Mouse (Mus musculus) stomach, postnatal 0 days (tissue): Measurements from ENCODE around the gene Stk26. TPM values are rescaled to one million over a fixed set of nuclear protein-coding genes. Genes with fewer than 3 reads are reported as not detected.

Experiments used
- ATAC-seq: fragments of 200-750 bp; cut with Nextera tagmentation; 2 replicates; pipeline ENCODE4 v1.8.0; 2017; ENCODE audit not compliant: low FRiP score, low TSS enrichment
- DNase-seq: peaks from one replicate; pipeline ENCODE4 v3.0.0-alpha.2; 2016; ENCODE audit warnings: low spot score
- H3K27ac ChIP-seq: fragments of 300-500 bp; sonication (generic); replicated peaks from 2 replicates; pipeline ENCODE4 v1.5.1; 2014; ENCODE audit warnings: mild to moderate bottlenecking, control low read depth
- H3K27me3 ChIP-seq: fragments of 300-500 bp; sonication (generic); 2 replicates; pipeline ENCODE4 v1.6.1; 2014; ENCODE audit warnings: low read length; ENCODE audit not compliant: control insufficient read depth, insufficient read depth
- H3K36me3 ChIP-seq: fragments of 300-500 bp; sonication (generic); 2 replicates; pipeline ENCODE4 v1.6.1; 2014; ENCODE audit warnings: low read length, mixed read lengths; ENCODE audit not compliant: control insufficient read depth, insufficient read depth
- H3K4me1 ChIP-seq: fragments of 300-500 bp; sonication (generic); replicated peaks from 2 replicates; pipeline ENCODE4 v1.6.1; 2014; ENCODE audit warnings: antibody characterized with exemption; ENCODE audit not compliant: control insufficient read depth, insufficient read depth
- H3K4me2 ChIP-seq: fragments of 300-500 bp; sonication (generic); replicated peaks from 2 replicates; pipeline ENCODE4 v1.6.1; 2014; ENCODE audit warnings: low read depth, mild to moderate bottlenecking, control low read depth, moderate library complexity
- H3K4me3 ChIP-seq: fragments of 300-500 bp; sonication (generic); 2 replicates; pipeline ENCODE4 v1.5.1; 2014; ENCODE audit warnings: low read depth, low read length, control low read depth
- H3K9ac ChIP-seq: fragments of 300-500 bp; sonication (generic); 2 replicates; pipeline ENCODE4 v1.6.1; 2014; ENCODE audit warnings: mild to moderate bottlenecking, low read length, control low read depth, mixed read lengths
- H3K9me3 ChIP-seq: fragments of 300-500 bp; sonication (generic); 2 replicates; pipeline ENCODE4 v1.6.1; 2016; ENCODE audit warnings: low read length; ENCODE audit not compliant: control insufficient read depth
- CTCF ChIP-seq: IDR thresholded peaks from 2 replicates; pipeline ENCODE4 v1.5.1; 2016; ENCODE audit warnings: antibody characterized with exemption, low read depth, mild to moderate bottlenecking, moderate library complexity
- WGBS: fragments of 180-500 bp; shearing (Covaris S2); extraction: QIAGEN DNeasy Blood & Tissue Kit; methylation state at CpG from one replicate; pipeline ENCODE4 v1.1.7; 2014; 5-methylcytosine and 5-hydroxymethylcytosine counted together
- polyA plus RNA-seq: library from polyadenylated mRNA; unstranded; fragments of >200 nt; fragmentation: Nextera tagmentation; extraction: Ambion mirVana; gene quantifications from 2 replicates; pipeline ENCODE4 v1.2.1, GENCODE M21; 2015

The Stk26 gene
- polyA plus RNA-seq, 1 experiment from 2014 or later: 4.5 TPM

DNA sequence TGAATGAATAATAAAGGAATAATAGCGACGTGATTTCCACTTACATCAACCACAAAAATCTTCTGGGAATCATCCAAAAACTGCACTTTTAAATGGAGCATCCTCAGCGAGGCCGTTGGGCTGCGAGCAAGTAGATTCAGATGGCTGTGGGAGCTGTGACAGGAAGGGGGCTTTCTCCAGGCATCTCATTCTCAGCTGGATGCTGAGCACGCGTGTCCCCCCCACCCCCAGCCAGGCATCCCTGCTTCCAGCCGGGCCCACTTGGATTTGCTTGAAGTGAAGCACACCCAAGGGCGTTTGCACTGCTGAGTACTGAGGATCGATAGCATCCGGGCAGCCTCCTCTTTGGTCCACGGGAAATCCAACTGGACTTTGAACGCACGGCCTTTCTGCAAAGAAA lies 101.8 kb downstream of the Stk26 start, which contains the start of gene Frmd7:
Gene Frmd7, minus strand, starts transcription at position 101 of the 400 bp plus-strand sequence.
- no peaks in the 10 kb centered on the region for H3K27me3 ChIP-seq
- no peak within 1 kb of the TSS for H3K4me2 ChIP-seq
- WGBS: 60% methylated on average over 14 of the region's 14 CpGs
- DNase-seq (no peak), ATAC-seq (no peak)
- H3K4me1 ChIP-seq: no peaks in the 10 kb centered on the region
- no peak within 1 kb of the TSS for H3K9ac ChIP-seq
- H3K36me3 ChIP-seq: no peaks in the 10 kb centered on the region
- H3K9me3 ChIP-seq: no peaks in the 10 kb centered on the region
- TF ChIP-seq CTCF: no peak
- no peak within 1 kb of the TSS for H3K4me3 ChIP-seq
- no peak within 1 kb of the TSS for H3K27ac ChIP-seq

Other genes starting within 250 kb of the Stk26 start
- gene Frmd7, start 101.7 kb downstream of the Stk26 start, polyA plus RNA-seq: 0.05 TPM in 1 of 2 replicates, not detected in the other
- gene Rap2c, start 177.0 kb downstream of the Stk26 start, polyA plus RNA-seq: 10.7 and 11.2 TPM in 2 replicates